Mouse (Mus musculus) Muller cell, postnatal 12 days (primary cell): ENCODE measurements around the gene Gba.

Experiments used
- DNase-seq: peaks from one replicate; pipeline ENCODE4 v3.0.0-alpha.2; 2015; ENCODE audit errors: inconsistent ontology term

Gba gene

DNA sequence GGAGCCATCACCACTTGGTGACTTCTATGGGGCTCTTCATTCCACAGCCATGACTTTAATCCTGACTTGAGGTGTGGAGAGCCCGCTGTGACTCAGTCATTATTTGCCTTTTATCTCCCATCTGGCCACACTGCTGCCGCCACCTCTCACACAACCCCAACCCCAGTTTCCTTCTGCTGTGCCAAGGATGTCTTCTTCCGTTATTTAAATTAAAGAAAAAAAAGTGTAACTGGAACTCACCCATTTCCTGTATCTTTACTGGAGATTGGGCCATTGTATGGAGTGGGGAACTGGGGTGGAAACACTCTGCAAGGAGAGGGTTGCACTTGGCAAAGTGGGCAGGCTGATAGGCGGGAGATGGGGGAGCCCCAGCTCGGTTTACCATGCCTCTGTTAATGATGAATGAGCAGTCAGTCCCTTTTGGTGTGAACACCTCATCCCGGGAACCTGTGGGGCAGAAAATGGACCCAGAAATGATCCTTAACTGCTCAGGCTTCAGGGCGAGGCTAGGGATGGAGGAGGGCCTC, 20.1 kb upstream of the Gba start:
- no peak for DNase-seq

DNA sequence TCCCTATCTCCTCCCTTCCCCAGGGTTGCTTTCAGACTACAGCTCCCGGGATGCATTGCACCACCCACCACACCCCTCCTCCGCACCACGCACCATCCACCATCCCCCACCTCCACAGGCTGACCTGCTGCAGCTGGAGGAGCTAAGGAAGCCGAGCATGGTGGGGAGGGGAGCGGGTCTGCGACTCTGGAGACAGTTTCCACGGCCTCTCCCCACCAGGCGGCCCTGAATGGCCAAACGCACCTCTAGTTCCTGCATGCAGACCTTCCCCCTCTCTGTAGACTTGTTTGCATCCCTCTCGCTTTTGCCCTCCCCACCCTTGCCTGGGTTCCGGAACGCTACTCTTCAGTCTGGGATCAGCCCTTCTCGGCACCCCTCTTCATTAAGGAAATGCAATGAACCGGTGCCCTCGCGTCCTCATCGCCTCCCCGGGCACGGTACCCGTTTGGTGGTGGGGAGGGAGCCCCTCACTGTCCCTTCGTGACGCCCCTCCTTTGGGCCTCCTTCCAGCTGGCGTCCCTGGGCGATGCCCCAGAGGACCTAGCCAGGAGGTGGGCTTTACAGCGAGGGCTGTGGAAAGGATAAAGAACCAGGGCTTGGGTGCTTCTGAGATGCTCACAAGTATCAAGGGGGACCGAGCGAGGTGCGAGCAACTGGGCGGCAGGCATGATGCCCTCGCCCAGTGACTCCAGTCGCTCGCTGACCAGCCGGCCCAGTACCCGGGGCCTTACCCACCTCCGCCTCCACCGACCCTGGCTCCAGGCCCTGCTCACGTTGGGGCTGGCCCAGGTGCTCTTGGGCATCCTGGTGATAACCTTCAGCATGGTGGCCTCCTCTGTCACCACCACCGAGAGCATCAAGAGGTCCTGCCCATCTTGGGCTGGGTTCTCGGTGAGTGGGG, 19.4 kb upstream of the Gba start, which contains the start of gene Fam189b:
Fam189b (plus strand) TSS at position 86 of the 901 bp plus-strand sequence.
- DNase-seq = peak; percentile 86

- DNase-seq = no peak
Observed at GRCm38 (mm10) chr3:89183959-89184315, 18.8 kb upstream of the Gba start.

DNA sequence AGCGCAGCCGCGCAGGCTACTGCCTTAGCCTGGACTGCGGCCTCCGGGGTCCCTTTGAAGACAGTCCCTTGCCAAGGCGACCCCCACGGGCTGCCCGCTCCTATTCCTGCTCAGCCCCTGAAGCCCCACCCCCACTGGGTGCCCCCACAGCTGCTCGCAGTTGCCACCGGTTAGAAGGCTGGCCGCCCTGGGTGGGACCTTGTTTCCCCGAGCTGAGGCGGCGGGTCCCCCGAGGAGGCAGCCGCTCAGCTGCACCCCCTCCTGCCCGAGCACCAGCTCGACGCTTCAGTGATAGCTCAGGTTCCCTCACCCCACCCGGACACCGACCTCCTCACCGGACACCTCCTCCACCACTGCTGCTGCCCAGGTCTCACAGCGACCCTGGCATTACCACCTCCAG, 15.5 kb upstream of the Gba start:
- no peak for DNase-seq

DNA sequence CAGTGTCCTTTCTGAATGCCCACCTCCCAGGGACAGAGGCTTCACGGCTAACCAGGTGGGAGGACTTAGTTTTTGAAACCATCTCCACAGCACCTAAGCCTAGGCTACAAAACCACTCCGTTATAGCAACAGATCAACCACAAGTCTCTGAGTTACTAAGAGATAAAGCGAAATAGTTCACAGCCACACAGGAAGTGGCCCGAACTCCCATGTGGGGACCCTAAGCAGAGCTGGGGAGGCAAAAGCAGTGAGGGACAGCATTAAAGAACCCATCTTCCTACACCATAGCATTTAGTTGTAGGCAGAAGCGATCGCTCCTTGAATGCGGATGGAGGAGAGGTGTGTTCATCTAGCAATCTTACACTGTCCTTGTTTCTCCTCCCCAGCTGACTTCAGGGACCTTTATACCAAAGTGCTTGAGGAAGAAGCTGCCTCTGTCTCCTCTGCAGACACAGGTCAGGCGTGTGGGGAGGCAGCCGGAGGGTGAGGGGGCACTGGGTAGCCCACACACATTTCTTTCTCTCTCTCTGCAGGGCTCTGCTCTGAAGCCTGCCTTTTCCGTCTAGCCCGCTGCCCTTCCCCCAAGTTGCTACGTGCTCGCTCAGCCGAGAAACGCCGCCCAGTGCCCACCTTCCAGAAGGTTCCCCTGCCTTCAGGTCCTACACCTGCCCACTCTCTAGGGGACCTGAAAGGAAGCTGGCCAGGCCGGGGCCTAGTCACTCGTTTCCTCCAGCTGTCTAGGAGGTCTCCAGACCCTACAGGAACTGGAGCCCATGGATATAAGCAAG, 14.8 kb upstream of the Gba start:
- DNase-seq = no peak

DNA sequence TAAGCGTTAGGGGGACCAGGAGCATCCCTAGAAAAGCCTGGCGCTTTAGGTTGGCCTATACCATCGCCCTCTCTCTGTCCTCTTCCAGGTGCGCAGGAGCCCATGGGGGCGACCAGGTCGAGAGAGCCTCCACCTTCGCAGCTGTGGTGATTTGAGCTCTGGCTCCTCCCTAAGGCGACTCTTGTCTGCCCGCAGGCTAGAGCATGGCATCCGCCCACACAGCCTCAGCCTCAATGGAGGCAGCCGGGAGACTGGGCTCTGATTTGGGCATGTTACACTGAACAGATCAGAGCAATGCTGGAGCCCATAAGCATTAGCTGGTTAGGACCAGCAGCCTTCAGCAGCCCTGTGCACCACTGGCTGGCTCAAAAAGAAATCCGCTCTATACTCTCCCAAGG, 14.3 kb upstream of the Gba start:
- no peak for DNase-seq

DNA sequence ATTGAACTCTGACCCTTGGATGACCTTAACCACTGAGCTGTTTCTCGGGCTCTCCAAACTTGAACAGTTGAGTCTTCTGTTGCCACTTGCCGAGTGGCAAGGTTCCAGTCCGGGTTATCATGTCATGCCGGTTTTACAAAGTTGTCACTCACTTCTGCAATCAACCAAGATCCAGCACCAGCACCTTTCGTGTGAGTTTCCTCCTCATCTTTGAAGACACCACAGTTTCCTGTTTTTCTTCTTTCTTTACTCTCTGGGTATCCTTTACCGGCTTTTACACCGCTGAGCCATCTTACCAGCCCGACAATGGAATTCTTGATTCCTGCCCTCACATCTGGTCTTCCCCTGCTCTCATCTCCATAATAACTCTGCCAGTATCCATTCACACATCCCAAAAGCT, 12.3 kb upstream of the Gba start:
- no peak for DNase-seq

DNA sequence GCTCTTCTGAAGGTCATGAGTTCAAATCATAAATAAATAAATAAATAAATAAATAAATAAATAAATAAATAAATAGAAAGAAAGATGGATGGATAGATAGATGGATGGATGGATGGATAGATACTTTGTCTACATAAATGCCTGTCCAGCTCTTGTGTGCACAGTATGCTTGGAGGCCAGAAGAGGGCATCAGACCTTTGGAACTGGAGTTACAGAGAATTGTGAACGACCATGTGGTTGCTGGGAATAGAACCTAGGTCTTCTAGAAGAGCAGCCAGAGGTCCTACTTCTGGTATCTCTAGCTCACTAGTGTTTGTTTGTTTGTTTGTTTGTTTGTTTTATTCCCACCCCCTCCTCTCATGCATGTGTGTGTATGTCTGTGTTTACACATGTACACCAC, 9.4 kb upstream of the Gba start:
- DNase-seq = no peak

- DNase-seq = no peak
Observed at GRCm38 (mm10) chr3:89193853-89194252, 8.9 kb upstream of the Gba start.

DNA sequence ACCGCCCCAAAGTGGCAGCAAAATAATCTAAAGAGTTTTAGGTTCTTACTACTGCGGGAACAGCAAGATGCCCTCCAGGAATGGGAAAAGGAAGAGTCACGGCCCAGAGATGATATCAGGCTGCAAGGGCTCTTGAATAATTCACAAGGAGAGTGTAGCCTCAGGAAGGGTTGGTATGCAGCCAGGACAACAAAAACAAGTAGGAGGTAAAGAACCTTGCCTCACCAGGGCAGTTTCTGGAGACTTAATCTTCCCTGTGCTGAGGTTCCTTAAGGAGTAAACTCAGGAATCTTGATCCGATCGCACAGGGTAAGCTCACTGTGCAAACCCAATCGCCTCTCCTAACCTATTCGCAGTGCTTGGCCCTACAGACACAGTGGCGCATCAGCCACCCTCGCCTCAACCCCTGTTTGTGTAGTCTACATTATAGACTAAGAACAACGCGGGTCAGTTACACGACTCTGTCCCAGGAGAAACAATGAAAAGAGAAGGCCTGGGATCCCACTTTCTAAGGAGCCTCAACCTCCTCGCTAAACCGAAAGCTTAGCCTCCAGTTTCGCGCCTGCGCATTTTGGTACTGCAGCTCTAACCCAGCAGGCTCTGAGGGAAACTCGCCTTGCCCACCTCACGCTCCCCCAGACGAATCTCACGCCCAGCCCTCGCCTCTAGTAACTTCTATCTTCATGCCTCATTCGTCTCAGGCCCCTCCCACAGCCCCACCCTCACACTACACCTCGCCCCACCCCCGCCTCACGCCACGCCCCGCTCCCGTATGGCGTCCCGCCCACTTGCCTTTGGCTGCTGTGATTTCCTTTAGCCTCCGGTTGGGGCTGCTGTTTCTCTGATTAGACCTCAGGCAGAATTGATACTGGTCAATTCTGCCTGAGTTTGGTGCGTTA, 6.5 kb upstream of the Gba start:
- DNase-seq = peak; percentile 97

GRCm38 (mm10) chr3:89199839-89200238, 2.9 kb upstream of the Gba start:
- DNase-seq = no peak

GRCm38 (mm10) chr3:89203142-89203514, 400 bp downstream of the Gba start:
- no peak for DNase-seq

DNA sequence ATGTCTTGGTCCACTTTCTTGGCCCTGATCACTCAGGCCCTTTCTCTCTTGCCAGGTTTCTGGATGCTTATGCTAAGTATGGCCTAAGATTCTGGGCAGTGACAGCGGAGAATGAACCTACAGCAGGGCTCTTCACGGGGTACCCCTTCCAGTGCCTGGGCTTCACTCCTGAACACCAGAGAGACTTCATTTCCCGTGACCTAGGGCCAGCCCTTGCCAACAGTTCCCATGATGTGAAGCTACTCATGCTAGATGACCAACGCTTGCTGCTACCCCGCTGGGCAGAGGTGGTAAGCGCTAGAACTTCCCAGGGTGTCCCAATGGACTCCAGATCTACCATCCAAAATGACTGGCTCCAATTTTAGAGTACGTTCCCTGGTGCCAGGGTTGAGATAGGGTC, 3.4 kb downstream of the Gba start:
- DNase-seq = no peak

DNA sequence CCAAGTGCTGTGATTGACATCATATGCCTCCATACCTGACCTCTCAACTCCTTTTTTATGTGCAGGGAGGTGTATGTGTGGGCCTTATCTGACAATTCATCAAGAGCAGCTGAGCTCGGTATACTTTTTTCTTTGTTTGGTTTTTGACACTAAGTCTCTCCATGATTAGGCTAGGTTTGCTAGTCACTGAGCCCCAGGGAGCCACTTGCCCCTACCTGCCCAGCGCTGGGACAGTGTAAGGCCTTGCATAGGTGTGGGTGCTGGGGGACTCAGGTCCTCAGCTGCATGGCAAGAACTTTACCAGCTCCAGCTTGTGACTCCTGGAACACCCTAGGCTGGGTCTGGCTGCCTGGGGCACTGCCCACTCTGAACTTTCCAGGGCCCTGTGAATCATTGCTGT, 4.0 kb downstream of the Gba start:
- no peak for DNase-seq

GRCm38 (mm10) chr3:89208075-89208657, 5.4 kb downstream of the Gba start:
- no peak for DNase-seq

DNA sequence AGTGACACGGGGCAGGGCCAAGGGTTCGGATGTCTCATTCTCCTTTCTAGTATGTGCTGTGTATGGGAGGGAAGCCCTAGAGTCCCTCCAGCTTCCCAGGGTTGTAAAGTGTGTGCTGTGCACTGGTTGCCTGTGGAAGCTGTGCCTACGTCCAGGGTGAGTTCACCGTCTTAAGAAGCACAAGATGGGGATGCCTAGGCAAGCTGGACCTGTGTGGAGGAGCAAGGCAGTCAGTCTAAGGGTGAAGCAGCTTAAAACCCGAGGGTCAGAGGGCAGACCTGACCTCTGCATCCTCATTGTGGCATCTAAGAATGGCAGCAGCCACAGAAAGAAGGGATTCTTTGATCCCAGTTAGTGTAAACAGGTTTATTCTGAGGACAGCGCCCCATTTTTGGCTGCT, 6.0 kb downstream of the Gba start:
- DNase-seq = no peak

GRCm38 (mm10) chr3:89209731-89210130, 7.0 kb downstream of the Gba start:
- no peak for DNase-seq

DNA sequence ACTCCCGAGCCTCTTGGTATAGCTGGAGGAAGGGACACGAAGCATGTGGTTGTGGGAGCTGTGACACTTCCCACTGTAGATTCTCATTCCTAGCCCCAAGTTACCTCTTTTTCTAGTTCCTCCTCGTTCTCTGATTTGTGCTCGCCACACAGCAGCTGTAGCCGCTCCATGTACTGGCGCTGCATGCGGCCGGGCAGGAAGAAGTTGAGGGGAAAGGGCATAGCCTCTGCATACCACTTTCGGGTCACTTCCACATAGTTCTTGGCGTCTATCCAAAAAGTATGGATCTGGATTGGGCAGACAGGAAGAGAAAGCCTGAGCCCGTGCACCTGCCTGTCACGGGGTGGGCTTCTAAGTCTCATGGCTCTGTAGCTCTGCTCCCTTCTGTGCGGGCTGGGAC, 7.4 kb downstream of the Gba start:
- DNase-seq = no peak

DNA sequence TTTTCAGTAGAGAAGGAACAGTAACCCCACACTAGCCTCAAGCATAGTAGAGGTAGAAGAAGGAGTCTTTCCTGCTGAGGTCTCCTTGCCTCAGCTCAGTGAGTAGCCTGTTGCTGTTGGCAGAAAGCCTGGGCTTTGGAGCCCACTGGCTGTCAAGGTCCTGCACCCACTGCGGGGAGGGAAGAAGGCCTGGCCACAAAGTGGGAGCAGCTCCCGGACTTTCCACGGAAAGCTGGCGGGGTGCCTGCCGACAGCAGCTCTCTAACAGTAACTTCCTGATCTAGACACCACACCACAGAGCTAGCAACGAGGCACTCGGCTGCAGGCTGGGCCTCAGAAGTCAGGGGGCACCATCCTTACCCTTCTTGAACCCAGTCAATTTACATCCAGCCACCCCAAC, 8.0 kb downstream of the Gba start:
- DNase-seq = no peak

GRCm38 (mm10) chr3:89213803-89214530, 11.2 kb downstream of the Gba start:
- DNase-seq = peak; percentile 98
